Mouse (Mus musculus) frontal cortex, adult (tissue): ENCODE measurements around the gene Ndufs1.
"Not testable (repeated sequence)": the region's sequence is repeated elsewhere in the genome, so short reads cannot be mapped to it uniquely, and the experiment has no call there.

Experiments
- ATAC-seq: cut with Nextera tagmentation; 2 replicates; pipeline ENCODE4 v1.9.2; 2017; ENCODE audit warnings: mild to moderate bottlenecking, moderate library complexity, mixed read lengths; ENCODE audit not compliant: low TSS enrichment

The Ndufs1 gene

GRCm38 (mm10) chr1:63176604-63177421, at the start of gene Ndufs1, which contains the start of gene Eef1b2:
Ndufs1 (minus strand) TSS chr1:63176833.
Eef1b2 (plus strand) TSS chr1:63176825.
- ATAC-seq = peak; percentile 79

GRCm38 (mm10) chr1:63225890-63226289, 49.3 kb upstream of the Ndufs1 start:
- ATAC-seq = no peak

- ATAC-seq = no peak
These were observed 48.4 kb upstream of the Ndufs1 start for GRCm38 (mm10) chr1:63225009-63225408.

GRCm38 (mm10) chr1:63219277-63219676, 42.6 kb upstream of the Ndufs1 start:
- ATAC-seq = no peak

GRCm38 (mm10) chr1:63214631-63215030, 38.0 kb upstream of the Ndufs1 start:
- no peak for ATAC-seq

- ATAC-seq = no peak
These were observed 37.6 kb upstream of the Ndufs1 start, which contains the start of gene Gpr1 for GRCm38 (mm10) chr1:63214271-63214558. Gpr1 (minus strand) TSS chr1:63214543.

GRCm38 (mm10) chr1:63213478-63214270, 37.0 kb upstream of the Ndufs1 start:
- peak; percentile 81 for ATAC-seq

- ATAC-seq = no peak
These were observed 33.4 kb upstream of the Ndufs1 start for GRCm38 (mm10) chr1:63209861-63210529.

- no peak for ATAC-seq
These were observed 31.0 kb upstream of the Ndufs1 start for GRCm38 (mm10) chr1:63207607-63208006.

- ATAC-seq = no peak
These were observed 28.2 kb upstream of the Ndufs1 start for GRCm38 (mm10) chr1:63204660-63205394.

- ATAC-seq = peak; percentile 89
These were observed 27.5 kb upstream of the Ndufs1 start for GRCm38 (mm10) chr1:63203950-63204659.

- no peak for ATAC-seq
These were observed 26.8 kb upstream of the Ndufs1 start for GRCm38 (mm10) chr1:63203471-63203870.

GRCm38 (mm10) chr1:63201672-63202071, 25.0 kb upstream of the Ndufs1 start:
- no peak for ATAC-seq

- no peak for ATAC-seq
These were observed 23.7 kb upstream of the Ndufs1 start for GRCm38 (mm10) chr1:63200322-63200721.

- peak; percentile 72; the same call in 1 of the 2 replicates for ATAC-seq
These were observed 22.8 kb upstream of the Ndufs1 start for GRCm38 (mm10) chr1:63199387-63199786.

- no peak for ATAC-seq
These were observed 19.3 kb upstream of the Ndufs1 start for GRCm38 (mm10) chr1:63195848-63196512.

GRCm38 (mm10) chr1:63192306-63193065, 15.9 kb upstream of the Ndufs1 start:
- no peak for ATAC-seq

- ATAC-seq = no peak
These were observed 14.2 kb upstream of the Ndufs1 start for GRCm38 (mm10) chr1:63190851-63191250.

GRCm38 (mm10) chr1:63188536-63188935, 11.9 kb upstream of the Ndufs1 start:
- no peak for ATAC-seq

- ATAC-seq = not testable (repeated sequence)
These were observed 8.8 kb upstream of the Ndufs1 start for GRCm38 (mm10) chr1:63185430-63185829.
